Mouse (Mus musculus): ENCODE results near the gene Rnf10. TPM values are rescaled to one million over a fixed set of nuclear protein-coding genes. Genes with fewer than 3 reads are reported as not detected.

Gene Rnf10
- polyA plus RNA-seq, 1 experiment = 180 TPM

- Histone ChIP-seq H3K27ac (ENCODE audit: insufficient read depth, low read length) (no peak within 1 kb of the TSS), H3K36me3 (ENCODE audit: control insufficient read depth, insufficient read depth, low read length, poor library complexity, severe bottlenecking) (peaks cover 9% of the 10 kb centered on the region), H3K4me3 (ENCODE audit: low read depth, low read length) (peak within 1 kb of the TSS; percentile 97), H3K9ac (ENCODE audit: low read depth, poor library complexity, severe bottlenecking) (peak within 1 kb of the TSS; percentile 60), H3K4me1 (ENCODE audit: control insufficient read depth, insufficient read depth, low read length) (peaks cover 3% of the 10 kb centered on the region), H3K9me3 (replicated peaks; ENCODE audit: control insufficient read depth, insufficient read depth, low read length, poor library complexity, severe bottlenecking) (no peaks in the 10 kb centered on the region), H3K27me3 (ENCODE audit: control insufficient read depth, insufficient read depth, low read length, poor library complexity, severe bottlenecking) (no peaks in the 10 kb centered on the region)
- no peak for TF ChIP-seq POLR2A (IDR thresholded peaks at IDR 0.05; ENCODE audit: insufficient read depth, low read length)
- no peak for TF ChIP-seq EP300 (IDR thresholded peaks at IDR 0.05; ENCODE audit: insufficient read depth, low read depth, low read length)
- TF ChIP-seq CTCF (IDR thresholded peaks at IDR 0.05; ENCODE audit: low read depth, low read length) = no peak
Observed at GRCm38 (mm10) chr5:115279226-115280049, 6.7 kb upstream of the Rnf10 start, which contains the start of gene Coq5. Gene Coq5 (plus strand): TSS chr5:115279666.

GRCm38 (mm10) chr5:115278785-115279184, 6.1 kb upstream of the Rnf10 start:
- H3K4me3 ChIP-seq (ENCODE audit: low read depth, low read length) = no peak overlapping the region
- TF ChIP-seq EP300 (IDR thresholded peaks at IDR 0.05; ENCODE audit: insufficient read depth, low read depth, low read length) (no peak), CTCF (IDR thresholded peaks at IDR 0.05; ENCODE audit: low read depth, low read length) (no peak), POLR2A (IDR thresholded peaks at IDR 0.05; ENCODE audit: insufficient read depth, low read length) (no peak)
- H3K27me3 ChIP-seq (ENCODE audit: control insufficient read depth, insufficient read depth, low read length, poor library complexity, severe bottlenecking) = no peaks in the 10 kb centered on the region
- peaks cover 3% of the 10 kb centered on the region for H3K4me1 ChIP-seq (ENCODE audit: control insufficient read depth, insufficient read depth, low read length)
- H3K9ac ChIP-seq (ENCODE audit: low read depth, poor library complexity, severe bottlenecking) = no peak overlapping the region
- peaks cover 5% of the 10 kb centered on the region for H3K36me3 ChIP-seq (ENCODE audit: control insufficient read depth, insufficient read depth, low read length, poor library complexity, severe bottlenecking)
- H3K27ac ChIP-seq (ENCODE audit: insufficient read depth, low read length) = no peak overlapping the region
- no peaks in the 10 kb centered on the region for H3K9me3 ChIP-seq (replicated peaks; ENCODE audit: control insufficient read depth, insufficient read depth, low read length, poor library complexity, severe bottlenecking)

- no peaks in the 10 kb centered on the region for H3K27me3 ChIP-seq (ENCODE audit: control insufficient read depth, insufficient read depth, low read length, poor library complexity, severe bottlenecking)
- H3K4me1 ChIP-seq (ENCODE audit: control insufficient read depth, insufficient read depth, low read length) = peaks cover 3% of the 10 kb centered on the region
- no peak overlapping the region for H3K27ac ChIP-seq (ENCODE audit: insufficient read depth, low read length)
- H3K4me3 ChIP-seq (ENCODE audit: low read depth, low read length) = no peak overlapping the region
- H3K36me3 ChIP-seq (ENCODE audit: control insufficient read depth, insufficient read depth, low read length, poor library complexity, severe bottlenecking) = no peaks in the 10 kb centered on the region; the same call in none of the 2 replicates
- H3K9ac ChIP-seq (ENCODE audit: low read depth, poor library complexity, severe bottlenecking) = no peak overlapping the region
- TF ChIP-seq CTCF (IDR thresholded peaks at IDR 0.05; ENCODE audit: low read depth, low read length) = no peak
- no peak for TF ChIP-seq EP300 (IDR thresholded peaks at IDR 0.05; ENCODE audit: insufficient read depth, low read depth, low read length)
- no peak for TF ChIP-seq POLR2A (IDR thresholded peaks at IDR 0.05; ENCODE audit: insufficient read depth, low read length)
- no peaks in the 10 kb centered on the region for H3K9me3 ChIP-seq (replicated peaks; ENCODE audit: control insufficient read depth, insufficient read depth, low read length, poor library complexity, severe bottlenecking)
Observed at GRCm38 (mm10) chr5:115278053-115278452, 5.4 kb upstream of the Rnf10 start.

- H3K9ac ChIP-seq (ENCODE audit: low read depth, poor library complexity, severe bottlenecking) = no peak overlapping the region
- peaks cover 3% of the 10 kb centered on the region for H3K4me1 ChIP-seq (ENCODE audit: control insufficient read depth, insufficient read depth, low read length)
- no peaks in the 10 kb centered on the region for H3K36me3 ChIP-seq (ENCODE audit: control insufficient read depth, insufficient read depth, low read length, poor library complexity, severe bottlenecking)
- H3K27ac ChIP-seq (ENCODE audit: insufficient read depth, low read length) = peak overlapping the region; percentile 40
- TF ChIP-seq CTCF (IDR thresholded peaks at IDR 0.05; ENCODE audit: low read depth, low read length) = peak; percentile 91
- TF ChIP-seq EP300 (IDR thresholded peaks at IDR 0.05; ENCODE audit: insufficient read depth, low read depth, low read length) = no peak
- TF ChIP-seq POLR2A (IDR thresholded peaks at IDR 0.05; ENCODE audit: insufficient read depth, low read length) = peak; percentile 17
- no peaks in the 10 kb centered on the region for H3K27me3 ChIP-seq (ENCODE audit: control insufficient read depth, insufficient read depth, low read length, poor library complexity, severe bottlenecking)
- peak overlapping the region; percentile 7 for H3K4me3 ChIP-seq (ENCODE audit: low read depth, low read length)
- H3K9me3 ChIP-seq (replicated peaks; ENCODE audit: control insufficient read depth, insufficient read depth, low read length, poor library complexity, severe bottlenecking) = no peaks in the 10 kb centered on the region
Observed at GRCm38 (mm10) chr5:115275998-115276397, 3.3 kb upstream of the Rnf10 start.

GRCm38 (mm10) chr5:115274771-115275170, 2.1 kb upstream of the Rnf10 start:
- peaks cover 12% of the 10 kb centered on the region for H3K36me3 ChIP-seq (ENCODE audit: control insufficient read depth, insufficient read depth, low read length, poor library complexity, severe bottlenecking)
- no peaks in the 10 kb centered on the region for H3K9me3 ChIP-seq (replicated peaks; ENCODE audit: control insufficient read depth, insufficient read depth, low read length, poor library complexity, severe bottlenecking)
- TF ChIP-seq POLR2A (IDR thresholded peaks at IDR 0.05; ENCODE audit: insufficient read depth, low read length) = no peak
- TF ChIP-seq EP300 (IDR thresholded peaks at IDR 0.05; ENCODE audit: insufficient read depth, low read depth, low read length) = no peak
- TF ChIP-seq CTCF (IDR thresholded peaks at IDR 0.05; ENCODE audit: low read depth, low read length) = no peak
- H3K9ac ChIP-seq (ENCODE audit: low read depth, poor library complexity, severe bottlenecking) = 0 out of 2 replicates have a peak overlapping the region, but pooled peaks have one; percentile 33
- H3K4me3 ChIP-seq (ENCODE audit: low read depth, low read length) = no peak overlapping the region
- peaks cover 3% of the 10 kb centered on the region for H3K4me1 ChIP-seq (ENCODE audit: control insufficient read depth, insufficient read depth, low read length)
- no peaks in the 10 kb centered on the region for H3K27me3 ChIP-seq (ENCODE audit: control insufficient read depth, insufficient read depth, low read length, poor library complexity, severe bottlenecking)
- H3K27ac ChIP-seq (ENCODE audit: insufficient read depth, low read length) = peak overlapping the region; percentile 71; the same call in 1 of the 2 replicates

GRCm38 (mm10) chr5:115274353-115274752, 1.7 kb upstream of the Rnf10 start:
- H3K27ac ChIP-seq (ENCODE audit: insufficient read depth, low read length) = no peak overlapping the region
- TF ChIP-seq CTCF (IDR thresholded peaks at IDR 0.05; ENCODE audit: low read depth, low read length) (no peak), EP300 (IDR thresholded peaks at IDR 0.05; ENCODE audit: insufficient read depth, low read depth, low read length) (no peak), POLR2A (IDR thresholded peaks at IDR 0.05; ENCODE audit: insufficient read depth, low read length) (no peak)
- no peaks in the 10 kb centered on the region for H3K9me3 ChIP-seq (replicated peaks; ENCODE audit: control insufficient read depth, insufficient read depth, low read length, poor library complexity, severe bottlenecking)
- no peaks in the 10 kb centered on the region for H3K27me3 ChIP-seq (ENCODE audit: control insufficient read depth, insufficient read depth, low read length, poor library complexity, severe bottlenecking)
- H3K4me3 ChIP-seq (ENCODE audit: low read depth, low read length) = no peak overlapping the region
- H3K36me3 ChIP-seq (ENCODE audit: control insufficient read depth, insufficient read depth, low read length, poor library complexity, severe bottlenecking) = peaks cover 16% of the 10 kb centered on the region
- H3K9ac ChIP-seq (ENCODE audit: low read depth, poor library complexity, severe bottlenecking) = 0 out of 2 replicates have a peak overlapping the region, but pooled peaks have one; percentile 98
- H3K4me1 ChIP-seq (ENCODE audit: control insufficient read depth, insufficient read depth, low read length) = peaks cover 3% of the 10 kb centered on the region
